29 mouse cellular contexts compared by ENCODE assay signal in the genomic region with DNA sequence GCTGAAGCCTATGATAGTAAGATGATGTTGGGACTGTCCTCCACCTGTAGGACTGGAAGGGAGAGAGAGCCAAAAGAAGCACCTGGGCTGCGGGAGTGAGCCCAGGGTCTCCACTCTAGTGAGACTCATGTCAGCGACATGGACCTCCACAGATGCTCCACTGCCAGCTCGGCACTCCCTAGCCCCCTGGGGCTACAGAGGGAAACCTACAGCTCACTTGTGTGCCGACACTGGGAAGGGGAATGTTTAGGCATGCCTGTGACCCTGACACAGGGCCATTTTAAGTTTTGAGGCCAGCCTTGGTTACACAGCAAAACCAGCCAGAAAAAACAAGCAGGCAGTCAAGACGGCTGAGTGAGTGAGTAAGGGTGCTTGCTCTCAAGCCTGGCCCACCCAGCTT. TPM values are rescaled to one million over a fixed set of nuclear protein-coding genes. Genes with fewer than 3 reads are reported as not detected.
"Had no signal": no experiment of that assay in that cellular context is flagged by ENCODE, and none has a peak within 500 bp of the region (broad histone marks: within the 10 kb centered on the region; RNA-seq: fewer than 3 reads in every experiment).

No protein-coding gene starts in this region.

- DNase-seq: kidney, adult 11 months; layer of hippocampus, adult 9-11 months; layer of hippocampus, postnatal 36 days had no signal

- H3K27me3 ChIP-seq: heart, embryonic 12.5 days; heart, embryonic 13.5 days; heart, embryonic 15.5 days; hindbrain, embryonic 12.5 days; hindbrain, embryonic 13.5 days; hindbrain, embryonic 15.5 days; intestine, embryonic 15.5 days; kidney, embryonic 15.5 days had no signal

- H3K27ac ChIP-seq: heart, embryonic 13.5 days; heart, embryonic 15.5 days; hindbrain, embryonic 10.5 days; hindbrain, embryonic 12.5 days; hindbrain, embryonic 13.5 days; hindbrain, embryonic 14.5 days; hindbrain, embryonic 15.5 days; hindbrain, postnatal 0 days; intestine, embryonic 15.5 days; kidney, embryonic 15.5 days; kidney, postnatal 0 days; layer of hippocampus, adult 2 months; left cerebral cortex, adult 2 months had no signal

- ATAC-seq: hindbrain, embryonic 16.5 days; hindbrain, postnatal 0 days; inflammation-experienced regulatory T-cells, adult 6 months; intestine, embryonic 15.5 days; intestine, embryonic 16.5 days; intestine, postnatal 0 days had no signal

- H3K9me3 ChIP-seq: heart, embryonic 12.5 days; heart, embryonic 13.5 days; heart, embryonic 15.5 days; hindbrain, embryonic 10.5 days; hindbrain, embryonic 12.5 days; hindbrain, embryonic 13.5 days; hindbrain, embryonic 15.5 days; intestine, embryonic 15.5 days; kidney, embryonic 15.5 days had no signal

- H3K9ac ChIP-seq: heart, embryonic 12.5 days; heart, embryonic 13.5 days; heart, embryonic 15.5 days; hindbrain, embryonic 12.5 days; hindbrain, embryonic 13.5 days; hindbrain, embryonic 14.5 days; hindbrain, embryonic 15.5 days; intestine, embryonic 15.5 days; kidney, embryonic 15.5 days had no signal

- H3K4me3 ChIP-seq: heart, embryonic 12.5 days; heart, embryonic 13.5 days; heart, embryonic 15.5 days; hindbrain, embryonic 10.5 days; hindbrain, embryonic 12.5 days; hindbrain, embryonic 13.5 days; hindbrain, embryonic 15.5 days; intestine, embryonic 15.5 days; kidney, embryonic 15.5 days; layer of hippocampus, adult 2 months; left cerebral cortex, adult 2 months had no signal

- H3K4me2 ChIP-seq: heart, embryonic 12.5 days; heart, embryonic 13.5 days; heart, embryonic 15.5 days; hindbrain, embryonic 12.5 days; hindbrain, embryonic 13.5 days; hindbrain, embryonic 14.5 days; hindbrain, embryonic 15.5 days; intestine, embryonic 15.5 days; kidney, embryonic 15.5 days had no signal

RNA-seq across cellular contexts. Expression of gene Gm49318, which starts 3.9 kb away (rescaled TPM):
- polyA plus RNA-seq: heart, embryonic 12.5 days; heart, embryonic 13.5 days; heart, embryonic 14.5 days; heart, embryonic 15.5 days; heart, embryonic 16.5 days; heart, postnatal 0 days; hindbrain, embryonic 10.5 days; hindbrain, embryonic 12.5 days; hindbrain, embryonic 13.5 days; hindbrain, embryonic 14.5 days; hindbrain, embryonic 15.5 days; hindbrain, embryonic 16.5 days; hindbrain, postnatal 0 days; inflammation-experienced regulatory T-cells, adult 6 months; intestine, embryonic 14.5 days; intestine, embryonic 15.5 days; intestine, embryonic 16.5 days; intestine, postnatal 0 days; kidney, adult 2 months; kidney, embryonic 14.5 days; kidney, embryonic 15.5 days; kidney, embryonic 16.5 days; kidney, postnatal 0 days; large intestine, adult 2 months had no signal

RNA-seq across cellular contexts. Expression of gene Elavl3, which starts 15.4 kb away (rescaled TPM):
- polyA plus RNA-seq: heart, postnatal 0 days; inflammation-experienced regulatory T-cells, adult 6 months had no signal
